Mouse (Mus musculus): Measurements from ENCODE around the gene Kcnip4.

Gene Kcnip4

DNA sequence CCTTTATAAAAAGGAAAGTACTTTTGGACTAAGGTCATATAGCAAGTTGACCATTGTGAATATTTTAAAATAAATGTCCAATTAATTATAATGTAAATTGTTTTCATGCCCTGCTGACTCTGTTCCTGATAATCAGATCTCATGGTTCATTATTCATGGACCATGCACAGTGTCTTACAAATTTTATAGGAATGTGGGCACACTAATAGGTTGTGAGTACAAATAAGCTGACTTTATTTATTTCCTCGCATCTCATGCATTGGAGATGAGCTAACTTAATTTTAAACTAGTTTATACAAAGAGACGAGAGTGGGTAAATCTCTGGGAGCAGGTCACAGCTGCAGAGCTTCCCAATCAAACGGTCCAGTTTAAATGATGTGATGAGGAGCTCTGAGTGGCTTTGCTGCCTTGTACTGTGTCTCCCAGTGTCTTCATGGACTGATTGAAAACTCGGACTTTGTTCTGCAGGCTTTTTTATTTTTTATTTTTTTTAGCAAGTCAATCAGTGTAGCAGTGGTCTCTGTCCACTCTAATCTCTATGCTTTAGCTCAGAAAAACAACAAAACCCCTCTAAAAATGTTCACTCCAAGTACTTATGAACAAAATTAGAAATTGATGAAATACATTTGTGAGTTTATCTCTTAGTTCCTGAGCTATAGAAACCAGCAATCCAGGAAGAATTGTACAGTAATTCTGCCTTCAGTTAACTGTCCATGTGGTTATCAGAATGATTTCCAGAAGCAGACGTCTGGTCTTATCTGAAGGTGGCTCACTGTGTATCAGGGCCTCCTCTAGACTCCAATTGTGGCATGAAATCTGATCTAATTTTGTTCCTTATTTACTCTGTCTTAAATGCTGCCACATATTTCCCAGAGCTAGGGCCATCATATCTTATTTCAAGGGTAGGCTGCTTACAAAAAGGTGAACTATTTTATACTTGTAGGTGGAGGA lies 979.6 kb downstream of the Kcnip4 start:
- DNase-seq: no peak

DNA sequence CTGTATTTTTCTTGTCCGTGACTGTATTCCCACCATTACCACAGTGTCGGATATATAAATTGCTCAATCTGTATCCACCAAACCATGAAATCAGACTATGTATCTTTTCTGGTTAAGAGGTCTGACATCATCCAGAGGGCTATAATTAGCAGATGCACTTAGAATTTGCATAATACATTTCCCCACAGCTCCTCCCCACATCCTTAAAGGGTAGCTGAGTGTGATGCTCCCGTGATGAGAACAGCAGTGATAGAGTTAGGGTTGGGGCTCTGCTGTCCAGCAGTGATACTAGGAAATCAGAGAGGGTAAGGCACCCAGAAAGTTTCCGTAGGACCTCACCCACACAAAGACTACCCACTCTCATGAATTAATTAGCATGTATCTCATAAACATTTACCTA lies 1006.7 kb downstream of the Kcnip4 start:
- no peak for DNase-seq

DNA sequence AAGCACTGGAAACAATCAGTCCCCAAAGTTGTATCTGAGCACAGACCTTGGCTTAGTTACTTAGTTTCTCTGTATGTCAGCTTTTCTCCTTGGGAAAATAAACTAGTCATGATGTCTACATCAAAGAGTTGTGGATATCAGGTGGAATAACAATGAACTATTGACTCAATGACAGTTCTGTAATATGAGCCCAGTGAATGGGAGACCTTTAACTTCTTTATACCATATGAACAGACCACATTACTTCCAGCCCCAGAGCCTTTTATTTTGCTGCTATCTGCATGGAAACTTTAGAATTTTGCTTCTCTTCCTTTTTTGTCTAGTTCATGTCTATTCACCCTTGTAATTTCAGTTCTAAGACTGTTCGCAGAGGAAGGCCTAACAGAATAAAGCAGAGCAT lies 1011.4 kb downstream of the Kcnip4 start:
- no peak for DNase-seq

DNA sequence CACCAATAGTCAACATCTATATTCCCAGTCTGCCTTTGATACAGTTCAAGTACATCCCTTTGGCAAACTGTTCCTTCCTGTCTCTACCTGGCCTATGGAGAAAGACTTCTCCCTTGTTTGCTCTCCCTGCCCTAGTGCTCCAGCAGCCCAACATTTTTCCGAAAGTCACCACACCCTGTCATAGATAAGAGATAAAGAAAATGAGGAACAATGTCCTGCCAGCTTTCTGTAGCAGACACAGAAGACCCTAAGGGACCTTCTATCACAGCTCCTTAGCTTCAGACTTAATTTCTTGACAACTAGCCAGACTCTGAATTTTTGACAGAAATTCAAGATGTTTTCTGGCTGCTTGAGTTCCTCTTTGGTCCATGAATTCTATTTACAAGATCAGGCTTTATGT lies 1013.4 kb downstream of the Kcnip4 start:
- no peak for DNase-seq

DNA sequence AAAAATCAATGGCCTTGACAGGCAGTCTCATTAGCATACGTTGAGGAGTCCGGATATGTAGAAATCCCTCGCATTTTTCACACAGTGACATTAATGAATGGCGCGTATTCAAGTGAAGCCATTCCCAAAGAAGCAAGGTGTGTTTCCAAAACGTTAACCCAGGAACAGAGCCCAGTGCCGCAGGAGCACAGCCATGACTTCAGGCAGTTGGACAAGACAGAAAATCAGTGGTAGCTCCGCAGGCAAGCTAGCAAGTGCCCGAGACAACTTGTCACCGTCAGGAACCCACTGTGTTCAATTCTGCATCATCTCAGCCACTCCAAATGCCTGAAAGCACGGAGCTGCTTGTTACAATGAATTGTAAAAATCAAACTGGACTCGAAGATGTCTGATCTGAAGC lies 1014.5 kb downstream of the Kcnip4 start:
- no peak for DNase-seq

DNA sequence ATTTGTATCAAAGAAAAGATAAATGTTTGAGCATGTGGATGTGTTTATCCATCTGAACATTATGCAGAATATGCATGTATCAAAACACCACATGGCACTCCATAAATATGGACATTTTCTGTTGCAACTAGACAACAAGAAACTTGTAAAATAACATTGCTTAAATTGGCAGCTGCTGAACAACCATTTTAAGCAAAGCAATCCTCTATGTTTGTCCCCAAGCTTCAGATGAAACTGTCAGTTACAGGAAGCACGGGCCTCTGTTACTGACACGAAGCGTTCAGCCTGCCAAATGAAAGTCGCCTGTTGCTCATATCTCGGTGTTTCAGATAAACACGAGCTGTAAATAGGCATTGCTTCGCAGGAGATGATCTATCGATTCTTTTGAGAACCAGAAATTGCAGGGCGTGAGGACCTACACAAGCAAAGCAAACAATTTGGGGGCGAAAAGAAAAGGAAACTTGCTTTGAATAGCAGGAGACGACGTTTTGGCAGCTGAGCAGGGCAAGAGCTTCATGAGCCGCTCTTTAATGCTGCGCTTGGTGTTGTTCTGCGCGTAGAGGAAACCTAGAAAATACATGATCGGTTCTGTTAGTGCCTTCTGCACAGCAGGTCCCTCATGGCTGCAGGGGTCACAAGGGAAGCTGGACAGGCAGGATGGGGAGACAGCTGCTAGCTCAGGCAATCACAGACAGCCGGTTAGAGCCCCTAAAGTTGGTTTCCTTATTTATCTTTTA lies 1015.3 kb downstream of the Kcnip4 start:
- no peak for DNase-seq

DNA sequence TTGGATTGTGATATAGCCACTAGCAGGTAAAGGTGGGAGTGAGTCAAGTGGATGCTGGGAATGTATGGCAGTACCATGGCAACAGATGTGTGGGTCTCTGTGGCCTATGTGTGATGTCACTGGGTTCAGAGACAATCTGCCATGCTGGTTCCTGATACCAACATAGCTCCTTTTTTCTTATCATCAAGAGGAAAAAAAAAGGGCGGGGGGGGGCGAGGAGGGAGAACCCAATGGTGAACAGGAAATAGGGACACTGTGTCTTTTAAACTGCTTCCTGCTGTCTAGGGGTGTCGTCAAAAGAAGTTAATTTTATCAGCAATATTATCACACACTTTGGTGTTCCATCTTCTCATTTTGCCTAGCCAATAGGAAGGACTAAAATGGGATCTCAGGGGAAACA lies 1021.6 kb downstream of the Kcnip4 start:
- no peak for DNase-seq

DNA sequence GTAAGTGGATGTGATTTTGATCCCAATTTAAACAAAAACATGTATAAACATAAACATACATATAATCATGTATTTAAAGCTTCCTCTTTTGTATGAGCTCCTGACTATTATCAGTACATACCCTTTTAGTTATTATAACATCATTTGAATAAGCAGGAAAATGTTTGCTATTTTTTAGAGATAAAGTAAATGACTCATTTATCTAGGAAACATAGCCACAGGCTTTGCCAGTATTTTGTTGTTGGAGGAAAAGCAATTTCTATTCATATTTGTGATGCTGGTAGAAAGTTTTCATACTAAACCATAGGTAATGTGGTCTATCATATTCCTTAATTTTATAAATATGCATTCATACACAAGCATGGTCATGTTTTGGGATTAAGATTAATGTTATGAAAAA lies 1022.3 kb downstream of the Kcnip4 start:
- DNase-seq: no peak

DNA sequence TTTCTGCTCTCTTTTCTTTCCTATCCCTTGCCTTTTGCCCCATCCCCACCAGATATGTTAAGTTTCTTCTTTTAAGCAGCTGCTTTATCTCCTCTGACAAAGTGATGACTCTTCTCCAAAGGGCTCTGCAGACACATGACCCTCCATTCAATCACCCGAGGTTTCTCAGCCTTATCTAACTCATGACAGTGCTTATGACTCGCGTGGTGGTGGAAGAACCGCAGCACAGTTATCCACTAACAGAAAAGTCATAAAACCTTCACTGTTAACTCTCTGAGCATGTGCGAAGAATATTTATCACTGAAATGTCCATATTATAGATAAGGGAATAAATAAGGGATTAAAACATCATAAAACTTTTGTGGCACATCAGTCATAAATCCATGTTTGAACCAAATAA lies 1024.5 kb downstream of the Kcnip4 start:
- DNase-seq: no peak

DNA sequence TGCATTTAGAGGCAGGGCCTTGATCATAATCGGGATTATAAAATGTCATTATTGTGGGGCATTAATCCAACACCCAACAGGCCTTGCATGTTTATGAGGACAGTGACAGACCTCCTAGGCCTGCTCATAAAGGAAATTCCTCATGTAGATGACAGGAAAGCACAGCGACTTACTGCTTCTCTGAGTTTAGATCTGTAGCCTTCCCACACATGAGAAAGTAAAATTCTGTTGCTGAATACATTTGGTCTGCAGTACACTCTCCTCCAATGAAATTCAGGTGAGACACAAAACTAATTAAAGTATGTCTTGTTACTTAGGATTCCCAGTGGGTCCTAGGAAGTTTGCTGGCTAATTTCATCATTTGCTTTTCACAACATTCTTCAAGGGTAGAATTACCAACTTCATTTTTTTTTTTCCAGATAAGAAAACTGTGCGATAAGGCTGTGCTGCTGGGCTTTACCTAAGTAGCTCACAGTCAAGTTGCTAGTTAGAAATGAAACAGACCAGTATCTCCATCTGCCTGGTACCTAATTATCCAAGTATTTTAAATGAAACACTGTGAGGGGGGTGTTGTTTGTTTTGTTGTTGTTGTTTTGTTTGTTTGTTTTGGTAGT lies 1033.7 kb downstream of the Kcnip4 start:
- DNase-seq: no peak

DNA sequence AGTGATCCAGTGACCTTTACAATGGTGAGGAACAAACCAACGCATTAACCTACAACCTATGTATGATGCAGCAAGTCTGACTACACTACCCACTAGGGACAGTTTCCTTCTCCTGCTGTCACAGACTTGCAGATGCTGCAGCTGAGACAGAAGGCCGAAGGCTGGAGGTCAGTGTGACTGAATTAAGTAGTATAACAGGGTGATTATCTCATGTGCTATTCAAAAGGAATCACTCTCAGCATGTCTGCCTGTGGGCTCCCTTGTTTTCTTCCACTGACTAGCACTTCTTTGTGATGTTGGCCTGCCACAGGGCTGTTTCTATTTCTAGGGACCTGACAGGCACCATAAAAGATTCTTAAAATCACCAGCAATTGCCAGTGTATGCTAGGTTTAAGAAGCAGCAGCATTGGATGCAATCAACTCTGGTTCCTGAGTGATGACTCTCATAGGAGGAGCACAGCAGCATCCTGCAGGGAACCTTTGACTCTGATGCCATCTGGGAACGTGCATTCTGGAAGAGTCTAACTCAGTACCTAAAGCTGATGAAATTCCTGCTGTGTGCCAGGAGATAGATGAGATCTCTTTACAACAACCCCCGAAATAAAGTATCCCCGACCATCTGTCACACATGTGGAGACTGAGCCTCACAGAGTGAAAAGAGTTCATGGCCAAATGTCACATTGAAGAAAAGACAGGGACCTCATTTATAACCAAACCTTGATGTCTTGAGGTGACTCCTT lies 1035.0 kb downstream of the Kcnip4 start:
- DNase-seq: no peak

DNA sequence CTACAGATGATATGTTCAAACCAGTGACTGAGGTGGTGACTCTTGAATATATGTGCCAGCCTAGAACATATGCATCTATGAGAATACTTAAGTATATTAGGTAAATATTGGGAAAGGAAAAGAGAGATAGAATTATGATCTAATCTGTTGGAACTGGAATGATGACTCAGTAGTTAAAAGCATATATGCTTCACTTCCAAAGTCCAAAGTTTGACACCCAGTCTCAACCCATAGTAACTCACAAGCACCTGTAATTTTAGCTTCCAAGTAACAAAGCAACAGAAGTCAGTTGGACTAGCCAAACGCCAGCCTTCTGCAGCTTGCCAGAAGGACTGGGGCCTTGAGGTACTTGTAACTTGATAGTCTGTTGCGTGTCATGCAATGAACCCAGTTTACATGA lies 1041.6 kb downstream of the Kcnip4 start:
- DNase-seq: no peak

DNA sequence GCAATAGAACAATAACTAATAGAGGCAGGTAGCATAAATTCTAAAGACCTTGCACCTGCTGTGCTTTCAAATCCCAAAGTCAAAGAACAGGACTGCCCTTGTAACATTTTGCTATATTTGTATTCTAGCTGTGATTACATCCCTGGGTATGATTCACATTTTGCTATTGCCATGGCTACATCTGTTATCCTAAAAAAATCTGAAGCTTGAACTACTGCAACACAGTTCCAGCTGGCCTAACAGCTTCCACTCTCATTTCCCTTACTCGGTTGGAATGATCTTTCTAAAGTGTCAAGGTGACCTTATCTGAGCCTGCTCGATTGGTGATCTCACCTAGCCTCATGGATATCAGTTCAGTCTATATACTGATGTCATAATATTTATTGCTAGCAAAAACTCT lies 1064.5 kb downstream of the Kcnip4 start:
- no peak for DNase-seq

DNA sequence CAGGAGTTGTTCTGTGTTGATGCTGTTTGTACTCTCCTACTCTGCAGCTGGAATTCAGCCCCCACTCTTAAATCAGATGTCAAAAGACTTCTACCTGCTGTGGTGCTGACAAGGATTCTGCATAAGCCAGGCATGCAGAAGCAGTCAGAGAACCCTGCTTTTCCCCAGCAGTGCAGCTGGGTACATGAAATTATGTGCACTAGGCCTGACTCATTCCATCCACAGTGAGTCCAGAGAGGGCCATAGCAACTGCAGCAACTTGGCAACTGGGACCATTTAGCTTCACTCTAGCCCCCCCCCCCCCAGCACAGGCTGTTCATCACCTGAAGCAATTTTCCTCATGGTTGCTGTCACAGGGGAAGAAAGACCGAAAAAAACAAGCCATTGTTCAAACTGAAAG lies 1075.8 kb downstream of the Kcnip4 start:
- no peak for DNase-seq

DNA sequence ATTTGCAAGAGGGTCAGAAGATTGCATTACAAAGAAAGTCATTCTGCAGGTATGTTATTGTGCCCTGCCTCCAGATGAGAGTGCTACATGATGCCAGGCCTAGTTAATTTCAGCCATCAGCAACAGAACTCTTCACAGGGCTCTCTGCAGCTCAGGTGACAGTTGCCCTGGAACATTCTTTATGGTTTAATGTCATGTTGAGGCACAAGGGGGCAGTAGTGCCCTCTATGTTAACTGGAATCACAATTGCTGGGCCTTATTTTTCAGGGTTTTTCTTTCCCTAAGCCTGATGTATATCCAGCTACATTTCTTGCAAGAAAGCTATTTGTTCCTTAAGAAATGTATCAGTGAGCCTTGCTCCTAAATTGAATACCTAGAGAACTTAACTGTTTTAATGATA lies 1094.2 kb downstream of the Kcnip4 start:
- DNase-seq: no peak

DNA sequence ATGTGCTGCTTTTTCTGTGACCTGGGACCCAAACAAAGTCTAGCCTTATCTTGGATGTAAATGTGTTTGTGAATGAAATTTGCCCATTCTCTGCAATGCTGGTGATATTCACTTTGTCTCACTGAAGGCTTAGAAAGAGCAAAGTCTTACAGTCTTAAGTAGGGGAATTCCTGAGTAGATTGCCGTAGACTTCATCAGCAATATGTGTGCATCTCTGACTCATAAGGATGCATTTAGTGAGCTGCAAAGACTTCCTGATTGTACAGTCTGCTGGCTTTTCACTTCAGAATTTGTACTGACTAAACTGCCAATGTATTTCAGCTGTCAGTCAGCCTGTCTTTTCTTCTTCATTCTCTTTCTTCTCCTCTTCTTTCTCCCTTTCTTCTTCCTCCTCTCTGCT lies 1102.8 kb downstream of the Kcnip4 start:
- DNase-seq: no peak

DNA sequence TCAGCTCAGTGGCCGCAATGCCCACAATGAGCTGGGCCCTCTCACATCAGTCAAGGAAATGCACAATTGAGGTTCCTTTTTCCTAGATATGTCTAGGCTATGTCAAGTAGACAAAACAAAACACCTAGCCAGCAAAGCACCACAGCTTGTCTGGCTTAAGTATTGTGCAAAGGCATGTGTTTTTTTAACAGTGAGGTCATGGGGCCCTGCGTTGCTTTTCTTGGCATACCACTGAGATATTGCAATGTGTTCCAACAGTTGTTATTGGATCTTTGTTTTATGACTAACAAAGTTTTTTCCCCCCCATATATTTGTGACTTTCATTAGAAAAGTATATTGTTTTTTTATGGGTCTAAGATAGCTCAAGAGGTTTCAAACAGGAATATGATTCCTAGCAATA lies 1105.0 kb downstream of the Kcnip4 start:
- DNase-seq: no peak

DNA sequence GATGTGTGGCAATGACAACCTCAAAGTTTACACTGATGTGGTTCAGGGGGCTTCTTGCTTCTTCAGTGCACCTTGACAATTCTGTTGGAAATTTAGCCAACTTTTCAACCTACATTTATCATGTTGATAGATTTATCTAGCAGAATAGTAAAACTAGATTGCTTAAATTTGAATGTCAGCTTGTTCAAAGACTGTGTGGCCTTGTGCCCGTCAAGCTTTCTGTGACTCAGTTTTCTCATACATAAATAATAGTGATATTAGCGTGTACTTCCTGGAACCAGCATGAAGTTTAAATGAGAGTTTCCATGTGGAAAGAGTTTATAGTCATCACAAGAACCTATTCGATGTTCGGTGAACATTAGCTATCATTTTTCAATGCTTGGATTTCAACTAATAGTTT lies 1112.4 kb downstream of the Kcnip4 start:
- no peak for DNase-seq

DNA sequence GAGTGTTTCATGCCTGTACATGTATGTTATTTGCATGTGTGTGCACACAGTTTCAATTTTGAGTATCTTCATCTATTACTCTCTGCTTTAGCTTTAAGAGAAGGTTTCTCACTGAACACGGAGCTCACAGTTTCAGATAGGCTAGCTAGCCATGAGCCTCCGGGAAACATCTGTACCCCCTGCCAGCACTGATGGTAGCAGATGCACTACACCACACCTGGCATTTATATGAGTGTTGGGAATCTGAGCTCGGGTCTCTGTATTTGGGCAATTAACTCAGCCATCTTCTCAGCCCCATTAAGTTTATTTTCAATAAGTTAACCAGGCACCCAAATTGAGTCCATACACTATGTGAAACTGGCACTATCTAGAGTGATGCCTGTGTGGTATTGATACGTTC lies 1113.2 kb downstream of the Kcnip4 start:
- no peak for DNase-seq

DNA sequence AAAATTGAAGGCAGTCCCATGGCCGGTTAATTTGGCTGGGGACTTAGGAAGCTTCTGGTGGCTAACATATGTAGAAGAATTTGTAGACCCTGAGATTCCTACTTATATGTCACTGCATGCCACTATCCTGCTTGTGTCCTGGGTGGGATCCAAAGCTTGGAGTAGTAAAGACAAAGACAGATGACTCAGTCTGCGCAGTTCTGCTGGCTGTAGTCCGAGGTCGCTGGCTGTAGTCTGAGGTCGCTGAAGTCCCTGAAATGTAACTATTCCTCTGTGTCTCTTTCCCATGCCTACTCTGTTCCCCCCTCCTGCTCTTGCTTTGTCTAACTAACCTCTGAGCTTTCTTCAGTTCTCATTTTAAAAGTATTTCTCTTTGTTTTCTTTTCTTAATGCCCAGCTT lies 1114.4 kb downstream of the Kcnip4 start:
- DNase-seq: no peak

DNA sequence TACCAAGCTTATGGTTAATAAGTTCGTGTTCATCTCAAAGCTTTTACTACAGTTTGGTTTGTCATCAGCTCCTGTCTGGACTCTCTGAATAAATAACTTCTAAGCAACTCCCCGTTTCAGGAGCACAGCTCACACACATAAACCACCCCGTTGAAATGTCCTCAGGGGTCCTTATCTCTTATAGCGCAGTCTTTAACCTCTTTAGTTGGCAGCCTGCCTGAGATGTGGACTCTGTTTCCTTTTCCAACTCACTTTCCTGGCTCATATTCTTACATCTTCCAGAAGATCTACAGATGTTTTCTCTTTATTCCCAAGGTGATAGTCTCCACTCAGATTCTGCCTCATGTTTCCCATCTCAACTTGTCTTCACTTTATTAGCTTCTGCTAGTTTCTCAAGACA lies 1116.4 kb downstream of the Kcnip4 start:
- DNase-seq: no peak

DNA sequence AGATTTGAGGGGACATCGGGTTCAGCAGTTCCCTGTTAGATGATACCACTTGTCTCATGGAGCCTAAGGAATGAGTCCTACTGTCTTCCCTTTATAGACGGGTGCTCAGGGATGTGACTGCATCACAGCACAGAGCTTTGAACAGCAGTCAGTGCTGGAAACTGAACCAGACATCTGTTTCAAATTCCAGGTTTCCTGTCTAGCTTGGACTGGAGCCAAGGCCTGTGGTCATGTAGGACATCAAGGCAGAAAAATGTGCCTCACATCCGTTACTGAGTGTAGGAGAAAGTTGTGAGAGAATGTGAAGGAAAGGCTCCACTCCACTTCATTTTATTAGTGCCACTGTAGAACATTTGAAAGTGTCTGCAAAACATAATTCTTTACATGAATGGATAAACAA lies 1122.2 kb downstream of the Kcnip4 start:
- DNase-seq: no peak

Data from spleen, adult 18-20 months (tissue).